8 mouse cellular contexts compared by ENCODE assay signal in the genomic region with DNA sequence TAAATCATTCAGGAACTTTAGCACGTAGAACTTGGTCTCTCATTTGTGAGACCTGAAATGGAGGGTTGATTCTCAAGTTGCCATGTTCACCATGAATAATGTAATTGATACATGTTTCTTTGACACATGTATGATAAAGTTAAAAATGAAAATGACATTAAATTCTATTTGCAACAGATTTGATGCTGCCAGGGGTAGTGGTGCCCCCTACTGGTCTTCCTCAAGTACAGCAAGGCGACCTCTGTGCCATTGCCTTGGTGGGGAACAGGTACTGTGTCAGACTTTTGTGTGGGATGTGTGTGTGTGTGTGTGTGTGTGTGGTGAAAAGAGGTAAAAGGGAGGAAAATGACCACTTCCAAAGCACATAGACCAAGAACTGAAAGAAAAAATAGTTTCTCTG. TPM values are rescaled to one million over a fixed set of nuclear protein-coding genes. Genes with fewer than 3 reads are reported as not detected.
DNase-seq lines count a peak whose midpoint lies in the region; ATAC-seq lines count a peak whose summit lies in the region.

No protein-coding gene starts in this region.

- DNase-seq in cerebellum, adult 8-10 months: peak; percentile 28
- DNase-seq in cerebellum, adult 11-12 months: no peak
- DNase-seq in layer of hippocampus, postnatal 10 days (ENCODE audit: low spot score in 2 of 2): peak; percentile 44 to 49
- no peak for DNase-seq in layer of hippocampus, postnatal 36 days
- peak; percentile 65 for DNase-seq in T-cell, adult 2 months (ENCODE audit: low spot score)
- peak; percentile 45 for DNase-seq in forelimb bud, embryonic 11.5 days (ENCODE audit: low read depth, low spot score)
- no peak for DNase-seq in right cerebral cortex, postnatal 36 days (ENCODE audit: low spot score in 2 of 2)

- peak; percentile 78 for ATAC-seq in monocyte, adult 5-6 weeks (replicated peaks; ENCODE audit: insufficient number of reproducible peaks, low FRiP score, low TSS enrichment, poor library complexity, severe bottlenecking)

RNA-seq across cellular contexts. Expression of gene Eif2d, which starts 2.5 kb away (rescaled TPM):
- total RNA-seq in layer of hippocampus, postnatal 10 days (2021): 10 to 100 TPM; 37.7 to 39.7 TPM
- 10 to 100 TPM; 36.6 to 41.2 TPM for total RNA-seq in layer of hippocampus, postnatal 36 days (2021)
- 4.0 to 11.8 TPM (median 9.0 TPM) in 3 replicates for total RNA-seq in monocyte, adult 5-6 weeks (2017)

RNA-seq across cellular contexts. Expression of gene Dyrk3, which starts 17.3 kb away (rescaled TPM):
- 10 to 100 TPM; 14.0 to 15.3 TPM for total RNA-seq in layer of hippocampus, postnatal 10 days (2021)
- total RNA-seq in layer of hippocampus, postnatal 36 days (2021): 10 to 100 TPM; 19.6 to 19.9 TPM
- 0.67 to 5.1 TPM (median 0.68 TPM) in 3 replicates for total RNA-seq in monocyte, adult 5-6 weeks (2017)

RNA-seq across cellular contexts. Expression of gene Mapkapk2, which starts 57.8 kb away (rescaled TPM):
- total RNA-seq in layer of hippocampus, postnatal 10 days (2021): 10 to 100 TPM; 31.2 to 34.0 TPM
- total RNA-seq in layer of hippocampus, postnatal 36 days (2021): 10 to 100 TPM; 26.6 to 32.4 TPM
- total RNA-seq in monocyte, adult 5-6 weeks (2017): 205 to 262 TPM (median 212 TPM) in 3 replicates

Comparison
In these comparisons a context has a peak if more than half of its experiments do, and no peak if none do; other contexts are left out.
1. DNase-seq: peak in cerebellum, adult 8-10 months (single experiment), layer of hippocampus, postnatal 10 days (2 of 2), T-cell, adult 2 months (single experiment) and forelimb bud, embryonic 11.5 days (single experiment); none in cerebellum, adult 11-12 months (single experiment), layer of hippocampus, postnatal 36 days (0 of 2) and right cerebral cortex, postnatal 36 days (0 of 2).